ENCODE assay signal across 8 mouse cellular contexts in the genomic region with DNA sequence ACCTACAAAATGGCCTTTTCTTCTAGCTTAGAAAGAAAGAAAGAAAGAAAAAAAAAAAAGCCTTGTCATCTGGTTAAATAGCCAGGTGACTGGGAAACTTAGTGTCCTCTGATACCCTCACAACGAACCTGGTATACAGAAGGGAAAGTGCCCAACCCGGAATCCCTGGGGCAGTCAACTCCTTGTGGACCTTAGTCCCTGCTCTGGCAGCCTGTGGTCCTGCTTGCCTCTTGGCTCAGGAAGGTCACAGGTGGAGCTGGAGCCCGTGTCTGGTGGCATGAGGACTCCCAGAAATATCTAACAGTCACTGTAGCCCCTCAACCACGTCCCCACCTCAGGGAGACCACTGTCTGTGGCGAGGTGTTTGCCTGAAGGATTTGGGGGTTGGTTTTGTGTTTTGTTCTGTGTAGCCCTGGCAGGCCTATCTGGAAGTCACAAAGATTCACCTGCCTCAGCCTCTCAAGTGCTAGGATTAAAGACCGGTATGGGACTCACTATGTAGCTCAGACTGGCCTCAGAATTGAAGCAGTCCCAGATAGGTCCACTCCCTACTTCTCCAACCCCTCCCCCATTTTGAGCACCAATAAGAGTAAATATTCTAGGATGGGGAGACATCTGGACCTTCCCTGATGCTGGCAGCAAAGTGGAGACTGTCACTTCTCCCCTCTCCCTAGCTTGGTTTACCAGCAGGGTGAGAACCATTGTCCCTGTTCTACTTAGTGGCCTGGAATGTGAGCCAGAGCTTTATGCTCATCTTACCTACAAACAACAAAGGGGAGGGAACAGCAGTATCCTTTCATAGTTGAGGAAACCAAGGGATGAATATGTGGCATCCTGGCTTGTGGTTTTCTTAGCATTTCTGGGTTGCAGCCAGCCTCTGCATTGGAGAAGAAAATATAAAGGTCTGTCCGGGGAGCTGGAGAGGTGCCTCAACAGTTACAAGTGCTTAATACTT. TPM values are rescaled to one million over a fixed set of nuclear protein-coding genes. Genes with fewer than 3 reads are reported as not detected.
DNase-seq lines count a peak whose midpoint lies in the region; ATAC-seq and TF ChIP-seq lines count a peak whose summit lies in the region.

No protein-coding gene starts in this region.

- 0 out of 2 replicates have a peak overlapping the region, but pooled peaks have one; percentile 58 for H3K9ac ChIP-seq in forebrain, embryonic 13.5 days
- H3K9ac ChIP-seq in forebrain, embryonic 16.5 days (replicated peaks; ENCODE audit: low read depth, low read length) = no peak overlapping the region
- H3K9ac ChIP-seq in midbrain, embryonic 15.5 days = no peak overlapping the region

- H3K4me1 ChIP-seq in forebrain, embryonic 13.5 days = peaks cover 30% of the 10 kb centered on the region
- peaks cover 19% of the 10 kb centered on the region for H3K4me1 ChIP-seq in forebrain, embryonic 16.5 days (replicated peaks; ENCODE audit: control insufficient read depth, insufficient read depth, low read length)
- H3K4me1 ChIP-seq in midbrain, embryonic 10.5 days = peaks cover 27% of the 10 kb centered on the region
- H3K4me1 ChIP-seq in midbrain, embryonic 15.5 days = peaks cover 9% of the 10 kb centered on the region
- H3K4me1 ChIP-seq in olfactory bulb, adult 2 months (ENCODE audit: control insufficient read depth, insufficient read depth, low read length) = peaks cover 29% of the 10 kb centered on the region

- H3K4me3 ChIP-seq in forebrain, embryonic 13.5 days = no peak overlapping the region
- H3K4me3 ChIP-seq in forebrain, embryonic 16.5 days (replicated peaks; ENCODE audit: low read length) = no peak overlapping the region
- H3K4me3 ChIP-seq in midbrain, embryonic 10.5 days = peak overlapping the region; percentile 50; the same call in 1 of the 2 replicates
- H3K4me3 ChIP-seq in midbrain, embryonic 15.5 days = no peak overlapping the region
- no peak overlapping the region for H3K4me3 ChIP-seq in olfactory bulb, adult 2 months (ENCODE audit: insufficient read depth, low read depth, low read length)

- 0 out of 2 replicates have a peak overlapping the region, but pooled peaks have one; percentile 59 for H3K4me2 ChIP-seq in forebrain, embryonic 13.5 days
- no peak overlapping the region for H3K4me2 ChIP-seq in forebrain, embryonic 16.5 days (ENCODE audit: low read length)
- H3K4me2 ChIP-seq in midbrain, embryonic 15.5 days = no peak overlapping the region

- no peak overlapping the region for H3K27ac ChIP-seq in forebrain, embryonic 13.5 days
- H3K27ac ChIP-seq in forebrain, embryonic 16.5 days (ENCODE audit: low read length) = no peak overlapping the region
- no peak overlapping the region; the same call in 1 of the 2 replicates for H3K27ac ChIP-seq in midbrain, embryonic 10.5 days (replicated peaks)
- H3K27ac ChIP-seq in midbrain, embryonic 15.5 days = no peak overlapping the region
- H3K27ac ChIP-seq in olfactory bulb, adult 2 months (ENCODE audit: insufficient read depth, low read depth, low read length) = peak overlapping the region; percentile 81

- H3K9me3 ChIP-seq in forebrain, embryonic 13.5 days (replicated peaks) = no peaks in the 10 kb centered on the region
- H3K9me3 ChIP-seq in forebrain, embryonic 16.5 days (ENCODE audit: control insufficient read depth, low read length) = no peaks in the 10 kb centered on the region
- H3K9me3 ChIP-seq in midbrain, embryonic 10.5 days (replicated peaks) = no peaks in the 10 kb centered on the region
- no peaks in the 10 kb centered on the region for H3K9me3 ChIP-seq in midbrain, embryonic 15.5 days

- TF ChIP-seq POLR2A in olfactory bulb, adult 2 months (IDR thresholded peaks at IDR 0.05; ENCODE audit: insufficient read depth, low read depth, low read length) = no peak

- WGBS in forebrain, embryonic 13.5 days = 66% methylated on average over 7 of the region's 7 CpGs
- WGBS in forebrain, embryonic 16.5 days = 54% methylated on average over 7 of the region's 7 CpGs
- 63% methylated on average over 7 of the region's 7 CpGs for WGBS in midbrain, embryonic 10.5 days
- 52% methylated on average over 7 of the region's 7 CpGs for WGBS in midbrain, embryonic 15.5 days
- 89% methylated on average over 7 of the region's 7 CpGs for WGBS in olfactory bulb, adult 2 months

- peaks cover 7% of the 10 kb centered on the region; the same call in 1 of the 2 replicates for H3K27me3 ChIP-seq in forebrain, embryonic 13.5 days
- no peaks in the 10 kb centered on the region for H3K27me3 ChIP-seq in forebrain, embryonic 16.5 days (replicated peaks; ENCODE audit: control insufficient read depth, insufficient read depth, low read length)
- H3K27me3 ChIP-seq in midbrain, embryonic 10.5 days (ENCODE audit: low read depth, poor library complexity, severe bottlenecking) = peaks cover 45% of the 10 kb centered on the region
- 0 out of 2 replicates have a peak, but pooled peaks cover 3% of the 10 kb centered on the region for H3K27me3 ChIP-seq in midbrain, embryonic 15.5 days (replicated peaks)

- ATAC-seq in forebrain, embryonic 13.5 days = no peak
- ATAC-seq in forebrain, embryonic 16.5 days = no peak
- ATAC-seq in midbrain, embryonic 15.5 days (replicated peaks) = no peak

- TF ChIP-seq CTCF in olfactory bulb, adult 2 months (IDR thresholded peaks at IDR 0.05; ENCODE audit: insufficient read depth, low read depth, low read length) = no peak

- DNase-seq in midbrain, embryonic 10.5 days (ENCODE audit: low spot score) = no peak
- DNase-seq in kidney, adult 9 months = peak; percentile 83
- DNase-seq in layer of hippocampus, adult 18-20 months (ENCODE audit: low spot score in 2 of 2) = no peak
- DNase-seq in frontal cortex, postnatal 14 days (ENCODE audit: low spot score in 2 of 2) = no peak

- no peaks in the 10 kb centered on the region for H3K36me3 ChIP-seq in forebrain, embryonic 13.5 days (ENCODE audit: poor library complexity, severe bottlenecking)
- no peaks in the 10 kb centered on the region for H3K36me3 ChIP-seq in forebrain, embryonic 16.5 days (ENCODE audit: control insufficient read depth, insufficient read depth)
- H3K36me3 ChIP-seq in midbrain, embryonic 10.5 days = no peaks in the 10 kb centered on the region
- no peaks in the 10 kb centered on the region for H3K36me3 ChIP-seq in midbrain, embryonic 15.5 days (replicated peaks)

RNA-seq across cellular contexts. Expression of gene Tob2, which starts 21.4 kb away (rescaled TPM):
- 19.1 and 21.7 TPM in 2 replicates for polyA plus RNA-seq in forebrain, embryonic 13.5 days (2015; fragmentation: Nextera tagmentation; extraction: Ambion mirVana)
- polyA plus RNA-seq in forebrain, embryonic 16.5 days (2015; fragmentation: Nextera tagmentation; extraction: Ambion mirVana) = 19.4 and 23.8 TPM in 2 replicates
- 17.7 and 19.6 TPM in 2 replicates for polyA plus RNA-seq in midbrain, embryonic 10.5 days (2016; fragmentation: Nextera tagmentation; extraction: Ambion mirVana)
- polyA plus RNA-seq in midbrain, embryonic 15.5 days (2015; fragmentation: Nextera tagmentation; extraction: Ambion mirVana) = 16.5 and 18.5 TPM in 2 replicates
- polyA plus RNA-seq in olfactory bulb, adult 2 months (2012; ENCODE audit: insufficient read depth, insufficient read length, low replicate concordance, missing spikeins) = not detected in 2 replicates
- 10 to 100 TPM; 33.8 to 45.2 TPM for total RNA-seq in layer of hippocampus, adult 18-20 months (2021)

RNA-seq across cellular contexts. Expression of gene Phf5a, which starts 34.5 kb away (rescaled TPM):
- polyA plus RNA-seq in forebrain, embryonic 13.5 days (2015; fragmentation: Nextera tagmentation; extraction: Ambion mirVana) = 159 and 177 TPM in 2 replicates
- 130 and 132 TPM in 2 replicates for polyA plus RNA-seq in forebrain, embryonic 16.5 days (2015; fragmentation: Nextera tagmentation; extraction: Ambion mirVana)
- polyA plus RNA-seq in midbrain, embryonic 10.5 days (2016; fragmentation: Nextera tagmentation; extraction: Ambion mirVana) = 224 and 252 TPM in 2 replicates
- polyA plus RNA-seq in midbrain, embryonic 15.5 days (2015; fragmentation: Nextera tagmentation; extraction: Ambion mirVana) = 124 and 134 TPM in 2 replicates
- not detected in 2 replicates for polyA plus RNA-seq in olfactory bulb, adult 2 months (2012; ENCODE audit: insufficient read depth, insufficient read length, low replicate concordance, missing spikeins)
- total RNA-seq in layer of hippocampus, adult 18-20 months (2021) = 10 to 100 TPM; 34.3 to 36.2 TPM

RNA-seq across cellular contexts. Expression of gene Aco2, which starts 34.9 kb away (rescaled TPM):
- 202 and 211 TPM in 2 replicates for polyA plus RNA-seq in forebrain, embryonic 13.5 days (2015; fragmentation: Nextera tagmentation; extraction: Ambion mirVana)
- 259 and 260 TPM in 2 replicates for polyA plus RNA-seq in forebrain, embryonic 16.5 days (2015; fragmentation: Nextera tagmentation; extraction: Ambion mirVana)
- polyA plus RNA-seq in midbrain, embryonic 10.5 days (2016; fragmentation: Nextera tagmentation; extraction: Ambion mirVana) = 152 and 163 TPM in 2 replicates
- polyA plus RNA-seq in midbrain, embryonic 15.5 days (2015; fragmentation: Nextera tagmentation; extraction: Ambion mirVana) = 265 and 271 TPM in 2 replicates
- polyA plus RNA-seq in olfactory bulb, adult 2 months (2012; ENCODE audit: insufficient read depth, insufficient read length, low replicate concordance, missing spikeins) = 365 TPM in 1 of 2 replicates, not detected in the other
- total RNA-seq in layer of hippocampus, adult 18-20 months (2021) = 100 to 1,000 TPM; 452 to 460 TPM

RNA-seq across cellular contexts. Expression of gene Tef, which starts 35.0 kb away (rescaled TPM):
- 24.2 and 24.9 TPM in 2 replicates for polyA plus RNA-seq in forebrain, embryonic 13.5 days (2015; fragmentation: Nextera tagmentation; extraction: Ambion mirVana)
- polyA plus RNA-seq in forebrain, embryonic 16.5 days (2015; fragmentation: Nextera tagmentation; extraction: Ambion mirVana) = 32.7 and 33.3 TPM in 2 replicates
- polyA plus RNA-seq in midbrain, embryonic 10.5 days (2016; fragmentation: Nextera tagmentation; extraction: Ambion mirVana) = 15.7 and 19.0 TPM in 2 replicates
- 24.0 and 25.2 TPM in 2 replicates for polyA plus RNA-seq in midbrain, embryonic 15.5 days (2015; fragmentation: Nextera tagmentation; extraction: Ambion mirVana)
- polyA plus RNA-seq in olfactory bulb, adult 2 months (2012; ENCODE audit: insufficient read depth, insufficient read length, low replicate concordance, missing spikeins) = 278 TPM in 1 of 2 replicates, not detected in the other
- 100 to 1,000 TPM; 293 to 297 TPM for total RNA-seq in layer of hippocampus, adult 18-20 months (2021)
